Mouse (Mus musculus): Measurements from ENCODE around the gene Cldn19.

The Cldn19 gene

GRCm38 (mm10) chr4:119255351-119255750, at the start of gene Cldn19:
Cldn19 (plus strand) TSS chr4:119255414.
- peak; percentile 35 for DNase-seq (ENCODE audit: inconsistent ontology term)

DNA sequence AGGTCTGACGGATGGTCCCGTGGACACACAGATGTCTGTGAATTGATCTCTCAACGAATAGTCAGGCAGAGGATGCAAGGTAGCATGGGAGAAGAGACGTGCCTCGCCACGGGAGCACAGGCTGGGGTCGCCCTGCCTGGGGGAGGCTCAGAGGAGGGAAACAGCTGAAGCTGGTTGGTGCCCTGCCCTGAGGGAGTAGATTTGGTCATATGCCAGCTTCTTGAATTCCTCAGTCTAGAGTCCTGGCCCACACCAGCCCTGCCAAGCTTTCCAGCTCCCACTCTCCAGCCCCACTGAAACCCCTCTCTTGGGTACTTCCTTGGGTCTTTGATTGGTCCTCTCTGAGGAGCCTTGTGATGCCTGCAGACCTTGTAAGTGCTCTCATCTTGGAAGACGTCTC, 38.5 kb upstream of the Cldn19 start:
- peak; percentile 37 for DNase-seq (ENCODE audit: inconsistent ontology term)

- DNase-seq (ENCODE audit: inconsistent ontology term), result peak; percentile 26
These were observed 37.0 kb upstream of the Cldn19 start, which contains the start of gene Tmem269 for GRCm38 (mm10) chr4:119218169-119218568. Tmem269 (minus strand) TSS chr4:119218217.

- DNase-seq (ENCODE audit: inconsistent ontology term), result peak; percentile 36
These were observed 31.5 kb upstream of the Cldn19 start for GRCm38 (mm10) chr4:119223696-119224095.

DNA sequence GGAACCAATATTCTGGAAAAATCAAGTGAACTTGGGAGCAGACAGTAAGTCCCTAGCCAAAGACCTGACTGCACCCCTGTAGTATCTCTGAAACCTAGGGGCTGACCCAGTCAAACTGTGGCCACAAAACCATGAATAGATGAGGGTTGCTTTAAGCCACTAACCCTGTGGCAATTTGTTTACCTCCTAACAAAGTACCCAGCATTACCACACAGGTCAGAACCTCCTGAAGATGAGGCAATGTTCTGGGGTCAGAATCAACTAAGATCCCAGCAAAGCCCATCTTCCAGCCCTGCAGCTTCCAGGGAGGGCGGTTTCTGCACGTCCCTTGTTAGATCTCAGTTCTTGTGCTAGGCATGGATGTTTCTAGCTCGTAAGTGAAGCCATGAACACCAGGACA, 30.7 kb upstream of the Cldn19 start:
- no peak for DNase-seq (ENCODE audit: inconsistent ontology term)

DNA sequence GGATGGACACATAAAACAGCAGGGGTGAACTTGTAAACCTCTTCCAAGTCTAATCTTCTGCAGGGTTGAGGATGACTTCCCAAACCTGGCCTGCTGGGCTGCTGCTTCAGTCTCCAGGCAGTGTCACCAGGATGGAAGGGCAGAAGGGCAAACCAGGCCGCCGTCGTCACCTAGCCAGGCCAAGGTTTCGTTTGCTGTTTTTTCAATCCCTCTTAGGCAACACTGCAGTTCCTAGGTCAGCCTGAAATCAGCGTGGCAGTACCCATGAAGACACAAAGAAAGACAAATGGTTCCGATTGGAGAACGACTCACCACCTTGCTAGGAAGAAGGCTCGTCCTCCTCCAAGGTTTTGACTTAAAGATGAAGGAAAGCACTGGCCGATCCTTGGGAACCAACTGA, 29.5 kb upstream of the Cldn19 start:
- no peak for DNase-seq (ENCODE audit: inconsistent ontology term)

GRCm38 (mm10) chr4:119226751-119227150, 28.5 kb upstream of the Cldn19 start:
- no peak for DNase-seq (ENCODE audit: inconsistent ontology term)

DNA sequence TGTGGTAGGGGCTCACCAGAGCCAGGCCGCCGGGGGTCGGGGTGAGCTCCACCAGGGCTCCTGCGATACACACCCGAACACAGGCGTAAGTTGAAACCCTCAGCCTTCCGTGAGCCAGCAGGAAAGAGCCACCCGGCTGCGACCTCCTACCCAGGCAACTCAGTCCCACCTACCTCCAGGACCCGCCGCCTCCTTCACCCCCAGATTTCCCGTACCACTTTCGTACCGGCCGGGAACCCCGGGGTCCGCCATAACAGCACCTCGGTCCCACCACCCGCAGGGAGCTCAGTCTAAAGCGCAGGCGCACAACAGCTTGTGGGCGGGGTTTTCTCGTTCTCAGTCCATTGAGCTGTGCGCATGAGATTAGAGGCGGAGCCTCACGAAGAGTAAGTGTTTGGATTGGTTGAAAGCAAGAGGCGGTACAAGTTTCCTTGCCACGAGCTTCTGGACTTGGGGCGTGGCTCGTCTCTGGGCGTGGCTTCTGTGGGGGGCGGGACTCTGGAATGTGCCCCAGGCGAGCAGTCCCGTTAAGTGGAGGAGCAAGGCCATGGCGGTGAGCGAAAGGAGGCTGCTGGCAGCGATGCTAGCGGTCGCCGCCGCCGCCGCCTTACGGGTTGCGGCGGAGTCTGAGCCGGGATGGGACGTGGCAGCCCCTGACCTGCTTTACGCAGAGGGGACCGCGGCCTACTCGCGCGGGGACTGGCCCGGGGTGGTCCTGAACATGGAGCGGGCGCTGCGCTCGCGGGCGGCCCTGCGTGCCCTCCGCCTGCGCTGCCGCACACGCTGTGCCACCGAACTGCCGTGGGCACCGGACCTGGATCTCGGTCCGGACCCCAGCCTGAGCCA, 22.6 kb upstream of the Cldn19 start, which contains the start of the genes AU022252 and P3h1:
TSS of gene AU022252 (minus strand) at position 303 of the 846 bp plus-strand sequence.
TSS of gene P3h1 (plus strand) at position 506 of the 846 bp plus-strand sequence.
- DNase-seq (ENCODE audit: inconsistent ontology term), result peak; percentile 99

- peak; percentile 68 for DNase-seq (ENCODE audit: inconsistent ontology term)
These were observed 21.8 kb upstream of the Cldn19 start for GRCm38 (mm10) chr4:119233256-119233901.

- no peak for DNase-seq (ENCODE audit: inconsistent ontology term)
These were observed 20.9 kb upstream of the Cldn19 start for GRCm38 (mm10) chr4:119234348-119234747.

DNA sequence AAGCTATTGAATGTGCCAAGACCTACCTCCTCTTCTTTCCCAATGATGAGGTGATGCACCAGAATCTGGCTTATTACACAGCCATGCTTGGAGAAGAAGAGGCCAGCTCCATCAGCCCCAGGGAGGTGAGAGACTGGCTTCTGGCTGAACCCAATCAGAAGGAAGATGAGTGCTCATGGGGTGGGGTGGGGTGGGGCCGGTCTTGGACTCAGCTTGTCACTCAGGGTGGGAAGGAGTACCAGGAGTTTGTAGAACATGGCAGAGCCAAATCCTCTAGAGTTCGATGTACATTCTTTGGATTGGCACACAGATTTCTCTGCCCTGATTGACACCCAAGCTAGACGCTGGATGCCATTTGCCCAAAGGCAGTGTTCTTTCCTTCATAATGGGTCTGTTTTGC, 16.6 kb upstream of the Cldn19 start:
- no peak for DNase-seq (ENCODE audit: inconsistent ontology term)

- DNase-seq (ENCODE audit: inconsistent ontology term), result peak; percentile 76
These were observed 16.0 kb upstream of the Cldn19 start for GRCm38 (mm10) chr4:119239181-119239682.

GRCm38 (mm10) chr4:119241664-119242063, 13.6 kb upstream of the Cldn19 start:
- no peak for DNase-seq (ENCODE audit: inconsistent ontology term)

GRCm38 (mm10) chr4:119242571-119242970, 12.6 kb upstream of the Cldn19 start:
- no peak for DNase-seq (ENCODE audit: inconsistent ontology term)

DNA sequence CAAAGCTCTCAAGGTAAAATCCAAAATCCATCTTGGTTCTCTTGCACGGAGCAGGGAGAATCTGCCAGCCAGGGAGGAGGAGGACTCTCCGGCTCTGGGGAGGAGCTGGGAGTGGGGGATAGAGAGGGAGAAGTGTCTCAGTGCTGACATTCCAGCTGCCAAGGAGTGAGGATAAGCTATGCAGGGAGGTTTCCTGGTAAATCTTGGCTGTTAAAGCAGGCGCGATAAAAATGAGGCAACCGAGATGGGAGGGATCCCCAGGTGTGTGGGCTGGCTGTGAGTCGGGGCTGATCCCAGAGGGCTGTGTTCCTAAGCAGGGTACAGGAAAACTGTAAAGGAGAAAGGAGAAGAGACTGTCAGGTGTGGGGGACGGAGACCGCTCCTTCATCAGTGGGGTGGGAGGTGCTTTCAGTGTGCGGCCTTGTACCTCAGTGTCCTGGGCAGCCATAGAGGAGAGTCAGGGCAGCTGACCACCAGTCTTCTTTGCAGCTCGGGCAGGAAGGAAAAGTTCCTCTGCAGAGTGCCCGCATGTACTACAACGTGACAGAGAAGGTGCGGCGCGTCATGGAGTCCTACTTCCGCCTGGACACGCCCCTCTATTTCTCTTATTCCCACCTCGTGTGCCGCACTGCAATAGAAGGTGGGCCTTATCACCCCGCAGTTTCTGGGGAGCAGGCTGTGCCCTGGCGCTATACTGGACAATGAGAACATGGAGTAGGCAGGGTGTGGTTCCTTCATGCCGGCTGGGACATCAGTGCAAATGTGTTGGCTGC, 10.6 kb upstream of the Cldn19 start:
- no peak for DNase-seq (ENCODE audit: inconsistent ontology term)

DNA sequence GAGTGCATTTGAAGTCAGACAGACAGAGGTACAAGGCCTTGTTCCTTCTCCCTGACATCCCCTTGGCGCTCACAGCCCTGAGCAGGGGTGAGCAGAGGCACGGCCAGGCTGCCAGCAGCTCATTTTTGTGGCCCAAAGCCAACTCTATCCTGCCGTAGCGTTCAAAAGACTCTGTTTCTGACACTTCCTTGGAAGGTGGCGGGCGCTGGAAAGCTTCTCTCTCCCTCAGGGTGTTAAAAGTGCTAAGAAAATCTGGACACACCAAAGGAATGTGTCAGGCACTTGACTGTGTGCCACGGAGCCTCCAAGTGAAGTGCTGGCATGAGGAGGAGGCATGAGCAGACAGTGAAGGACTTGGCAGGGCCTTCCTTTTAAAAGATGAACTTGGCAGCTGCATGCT, 9.7 kb upstream of the Cldn19 start:
- DNase-seq (ENCODE audit: inconsistent ontology term), result peak; percentile 37

DNA sequence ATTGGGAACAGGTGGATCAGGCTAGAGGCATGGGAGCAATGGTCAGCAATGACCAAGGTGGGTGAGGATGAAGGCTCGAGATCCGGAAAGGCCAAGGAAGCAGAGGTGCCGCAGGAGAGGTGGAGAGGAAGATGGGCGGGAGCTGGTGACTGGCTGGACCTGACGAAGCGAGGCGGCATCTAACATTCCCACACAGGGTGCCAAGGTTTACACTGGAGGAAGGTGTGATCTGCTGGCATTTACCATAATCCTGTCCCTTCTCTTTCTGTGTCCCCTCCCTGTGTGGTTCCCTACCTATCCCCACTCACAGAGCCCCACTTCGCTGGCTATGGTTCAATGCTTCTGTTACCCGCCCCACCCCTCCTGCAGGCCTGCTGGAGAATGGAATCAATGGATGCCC, 9.3 kb upstream of the Cldn19 start:
- no peak for DNase-seq (ENCODE audit: inconsistent ontology term)

DNA sequence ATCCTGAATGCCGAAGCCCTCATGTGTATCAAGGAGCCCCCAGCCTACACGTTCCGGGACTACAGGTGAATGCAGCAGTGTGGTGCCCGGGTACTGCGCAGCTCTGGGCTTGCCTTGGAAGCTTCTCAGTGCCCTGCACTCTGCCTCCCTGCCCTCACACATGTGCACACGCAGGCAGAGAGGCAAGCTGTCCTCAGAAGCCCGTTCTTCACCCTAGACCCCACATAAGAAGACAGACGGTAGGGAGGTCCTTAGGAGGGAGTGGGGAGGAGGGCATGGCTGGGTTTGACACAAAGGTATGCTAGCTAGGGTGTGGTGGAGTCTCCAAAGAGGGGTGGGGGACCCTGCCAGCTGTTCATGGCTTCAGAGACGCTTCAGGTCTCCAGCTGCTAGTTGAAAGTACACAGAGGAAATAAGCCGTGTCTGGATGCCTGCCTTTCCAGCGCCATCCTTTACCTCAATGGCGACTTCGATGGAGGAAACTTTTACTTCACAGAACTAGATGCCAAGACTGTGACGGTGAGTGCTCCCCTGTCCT, 8.5 kb upstream of the Cldn19 start:
- no peak for DNase-seq (ENCODE audit: inconsistent ontology term)

- peak; percentile 79 for DNase-seq (ENCODE audit: inconsistent ontology term)
These were observed 7.6 kb upstream of the Cldn19 start for GRCm38 (mm10) chr4:119247462-119248235.

DNA sequence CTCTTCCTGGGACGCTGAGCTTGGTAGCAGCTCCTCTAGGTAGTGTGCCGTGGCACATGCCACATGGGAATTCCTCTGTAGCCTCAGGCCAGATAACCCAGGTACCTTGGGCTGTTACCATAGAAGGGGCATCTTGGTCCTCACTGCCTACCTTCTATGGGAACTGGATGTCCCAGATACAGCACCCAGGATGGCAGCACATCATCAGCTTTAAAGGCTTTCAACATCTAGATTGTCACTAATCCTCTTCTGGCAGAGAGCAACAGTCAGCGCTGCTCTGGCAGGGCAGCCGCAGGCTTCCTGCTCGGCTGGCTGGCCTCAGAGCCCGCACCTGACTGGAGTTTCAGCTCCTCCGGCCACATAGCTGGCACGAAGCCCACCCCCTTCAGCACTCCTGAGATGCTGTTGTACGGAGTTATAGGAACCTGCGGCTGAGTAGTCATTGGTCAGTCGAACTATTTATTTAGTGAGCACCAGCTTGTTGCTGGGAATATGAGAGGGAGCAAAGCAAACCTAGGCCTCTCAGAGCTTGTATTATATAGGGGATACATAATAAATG, 6.7 kb upstream of the Cldn19 start:
- no peak for DNase-seq (ENCODE audit: inconsistent ontology term)
